Mouse (Mus musculus): ENCODE data around the gene Bbs9. TPM values are rescaled to one million over a fixed set of nuclear protein-coding genes. Genes with fewer than 3 reads are reported as not detected.
"Not testable (repeated sequence)": the region's sequence is repeated elsewhere in the genome, so short reads cannot be mapped to it uniquely, and the experiment has no call there.

The Bbs9 gene
- 10 to 100 TPM; 24.8 to 28.7 (median 27.8) TPM for total RNA-seq (2022)

DNA sequence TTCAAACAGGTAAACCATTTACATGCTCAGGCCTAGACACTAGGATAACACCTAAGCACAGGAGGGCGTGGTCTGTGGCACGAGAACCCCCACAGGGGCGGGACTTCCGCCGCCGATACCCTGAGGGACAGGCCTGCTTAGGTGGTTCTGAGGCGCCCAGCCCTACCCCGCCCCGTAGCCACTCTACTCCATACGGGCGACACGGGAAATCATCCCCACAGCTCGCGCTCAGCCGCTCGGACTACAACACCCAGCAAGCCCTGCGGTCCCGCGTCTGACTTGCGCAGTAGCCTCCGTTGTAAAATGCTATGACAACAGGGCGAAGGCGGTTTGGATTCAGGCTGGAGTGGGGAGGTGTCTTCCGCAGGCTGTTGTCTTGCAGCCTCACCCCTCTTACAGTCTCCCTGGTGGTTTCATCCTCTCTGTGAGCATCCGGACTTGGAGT lies at the start of gene Bbs9:
Gene Bbs9, plus strand, starts transcription at position 292 of the 445 bp plus-strand sequence.
- peak; percentile 94 to 96 for DNase-seq (ENCODE audit: low spot score in 2 of 2)

DNA sequence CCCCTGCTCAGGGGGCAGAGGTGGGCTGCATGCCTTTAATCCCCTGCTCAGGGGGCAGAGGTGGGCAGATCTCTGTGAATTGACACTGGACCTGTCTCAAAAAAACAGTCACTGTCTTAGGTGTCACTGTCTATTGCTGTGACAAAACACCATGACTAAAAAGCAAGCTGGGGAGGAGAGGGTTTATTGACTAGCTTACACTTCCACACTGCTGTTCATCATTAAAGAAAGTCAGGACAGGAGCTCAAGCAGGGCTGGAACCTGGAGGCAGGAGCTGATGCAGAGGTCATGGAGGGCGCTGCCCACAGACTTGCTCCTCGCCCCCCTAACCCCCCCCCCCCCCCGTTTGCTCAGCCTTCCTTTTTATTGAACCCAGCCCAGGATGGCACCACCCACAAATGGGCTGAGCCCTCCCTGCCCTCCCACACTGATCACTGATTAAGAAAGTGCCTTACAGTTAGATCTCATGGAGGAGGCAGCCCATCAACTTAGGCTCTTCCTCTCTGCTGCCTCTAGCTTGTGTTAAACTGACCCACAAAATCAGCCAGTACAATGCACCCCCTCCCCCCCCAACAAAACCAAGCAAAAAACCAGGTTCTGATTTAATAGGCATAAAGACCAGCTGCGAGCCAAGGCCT lies 47.4 kb upstream of the Bbs9 start:
- no peak for DNase-seq (ENCODE audit: low spot score in 2 of 2)

DNA sequence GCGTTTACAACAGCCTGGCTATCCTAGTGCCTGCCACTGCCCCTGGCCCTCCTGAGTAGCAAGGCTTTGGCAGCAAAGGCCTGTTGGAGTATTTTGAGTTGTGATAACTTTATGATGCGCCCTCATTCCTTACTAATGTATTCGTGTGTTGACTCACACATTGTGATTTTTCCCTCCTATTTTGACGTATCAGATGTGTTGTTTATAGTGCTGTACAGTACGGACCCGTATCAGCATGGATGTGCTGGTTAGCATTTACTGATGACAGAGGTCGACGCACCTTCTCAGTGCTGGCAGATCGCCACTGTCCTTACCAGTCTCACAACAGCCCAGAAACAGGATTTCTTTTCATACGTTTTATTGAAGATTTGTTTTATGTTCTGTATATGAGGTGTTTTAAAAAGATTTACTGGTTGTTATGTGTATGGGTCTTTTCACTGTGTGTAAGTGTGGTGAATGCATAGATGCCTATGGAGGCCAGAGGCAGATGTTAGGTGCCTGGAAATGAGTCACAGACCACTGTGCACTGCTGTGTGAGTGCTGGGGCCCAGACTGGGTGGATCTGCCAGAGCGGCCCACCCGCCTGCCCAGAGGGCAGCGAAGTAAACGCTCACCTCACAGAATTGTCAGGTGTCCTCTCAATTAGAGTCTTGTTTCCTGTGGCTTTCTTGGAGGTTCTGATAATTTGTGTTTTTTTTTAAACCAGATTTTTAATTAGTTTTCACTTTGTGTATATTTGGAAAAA lies 46.7 kb upstream of the Bbs9 start:
- no peak for DNase-seq (ENCODE audit: low spot score in 2 of 2)

DNA sequence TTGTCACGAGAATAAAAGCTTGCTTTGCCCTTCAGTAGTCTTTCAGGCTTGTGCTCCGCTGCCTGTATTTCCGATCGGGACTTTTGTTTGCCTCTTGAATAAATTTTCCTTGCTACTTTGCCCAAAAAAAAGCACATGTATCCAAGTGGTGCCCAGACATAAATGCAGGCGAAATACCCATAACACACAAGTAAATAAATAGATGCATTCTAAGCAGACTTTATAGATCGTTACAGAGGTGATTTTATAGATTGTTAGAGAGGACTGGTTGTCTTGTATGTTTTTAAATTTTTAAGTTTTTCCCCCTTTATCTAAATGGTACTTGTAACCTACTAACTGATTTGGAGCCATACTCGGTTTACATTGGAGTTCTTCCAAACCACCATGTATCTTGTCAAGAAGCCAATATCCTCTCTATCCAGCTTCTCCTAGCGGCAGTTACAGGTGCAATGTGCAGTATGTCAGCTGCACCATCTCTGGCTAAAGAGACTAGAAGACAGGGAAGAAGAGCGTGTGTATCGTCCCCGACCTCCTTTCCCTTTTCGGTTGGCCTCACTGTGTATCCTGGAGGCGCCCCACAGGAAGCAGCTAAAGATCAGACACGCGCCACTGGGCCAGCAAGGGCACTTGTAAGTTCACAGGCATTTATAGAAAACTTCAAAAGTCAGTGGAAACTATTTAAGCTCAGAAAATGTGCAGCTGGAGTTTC lies 45.8 kb upstream of the Bbs9 start:
- no peak for DNase-seq (ENCODE audit: low spot score in 2 of 2)

DNA sequence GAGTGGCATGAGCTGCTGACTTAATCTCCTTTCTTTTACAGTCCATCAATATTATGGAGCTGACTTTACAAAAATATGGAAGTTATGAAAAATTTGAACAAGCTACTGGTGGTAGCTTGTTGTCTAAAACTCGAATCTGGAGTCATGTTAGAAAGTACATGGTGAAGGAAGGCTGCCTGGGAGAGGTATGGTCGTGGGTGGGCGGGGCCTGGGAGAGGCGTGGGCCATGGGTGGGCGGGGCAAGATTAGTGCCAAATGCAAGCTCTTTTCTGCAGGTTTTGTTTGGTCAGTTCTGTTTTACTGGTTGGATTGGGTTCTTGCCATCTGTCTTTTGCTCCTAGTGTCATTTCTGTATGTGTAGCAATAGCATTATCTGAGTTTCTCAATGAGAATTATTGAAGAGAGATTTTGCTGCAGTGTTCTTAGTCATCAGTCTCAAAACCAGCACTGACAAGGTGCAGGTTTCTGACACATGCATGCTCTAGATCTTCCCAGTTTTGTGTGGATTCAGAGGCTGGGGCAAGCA lies 45.1 kb upstream of the Bbs9 start:
- no peak for DNase-seq (ENCODE audit: low spot score in 2 of 2)

DNA sequence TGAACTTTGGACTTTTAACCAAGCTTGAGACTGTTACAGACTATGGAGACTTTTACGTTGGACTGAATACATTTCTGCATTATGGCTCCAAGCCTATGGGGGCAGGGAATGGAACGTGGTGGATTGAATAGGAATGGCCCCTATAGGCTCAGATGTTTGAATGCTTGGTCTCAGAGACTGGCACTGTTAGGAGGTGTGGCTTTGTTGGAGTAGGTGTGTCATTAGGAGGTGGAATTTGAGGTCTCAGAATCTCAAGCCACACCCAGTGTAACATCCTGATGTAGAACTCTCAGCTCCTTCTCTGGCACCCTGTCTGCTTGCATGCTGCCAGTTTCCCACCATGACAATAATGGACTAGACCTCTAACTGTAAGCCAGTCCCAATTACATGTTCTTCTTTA lies 42.3 kb upstream of the Bbs9 start:
- no peak for DNase-seq (ENCODE audit: low spot score in 2 of 2)

DNA sequence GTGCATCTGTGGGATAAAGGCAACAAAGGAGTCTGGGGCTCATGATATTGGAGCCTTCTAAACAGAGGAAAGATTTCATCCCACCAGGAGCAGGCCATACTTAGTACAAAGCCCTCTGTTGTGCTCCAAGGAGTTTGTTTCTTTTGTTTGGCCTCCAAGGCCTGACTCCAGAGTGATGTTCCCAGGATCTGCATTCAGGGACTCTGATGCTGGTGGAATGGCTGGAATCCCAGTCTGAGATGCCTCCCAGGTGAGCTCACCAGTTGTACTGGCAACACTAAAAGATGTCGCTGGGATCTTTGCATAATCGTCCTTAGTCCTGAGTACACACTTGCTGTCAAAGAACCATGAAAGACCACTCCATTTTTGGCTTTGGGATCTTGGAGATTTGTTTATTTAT lies 41.4 kb upstream of the Bbs9 start:
- DNase-seq (ENCODE audit: low spot score in 2 of 2): no peak

DNA sequence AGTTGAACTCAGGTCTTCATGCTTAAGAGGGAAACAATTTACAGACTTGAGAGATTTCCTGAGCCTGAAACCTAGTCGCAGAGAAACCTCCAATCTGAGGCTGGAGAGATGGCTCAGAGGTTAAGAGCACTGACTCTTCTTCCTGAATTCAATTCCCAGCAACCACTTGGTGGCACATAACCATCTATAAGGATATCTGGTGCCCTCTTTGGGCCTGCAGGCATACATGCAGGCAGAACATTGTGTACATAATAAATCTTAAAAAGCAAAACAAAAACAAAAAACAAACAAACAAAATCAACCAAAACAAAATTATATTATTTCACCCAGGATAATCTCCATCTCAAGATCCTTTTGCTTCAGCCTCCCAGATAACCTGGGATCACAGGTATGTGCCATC lies 36.7 kb upstream of the Bbs9 start:
- DNase-seq (ENCODE audit: low spot score in 2 of 2): no peak

DNA sequence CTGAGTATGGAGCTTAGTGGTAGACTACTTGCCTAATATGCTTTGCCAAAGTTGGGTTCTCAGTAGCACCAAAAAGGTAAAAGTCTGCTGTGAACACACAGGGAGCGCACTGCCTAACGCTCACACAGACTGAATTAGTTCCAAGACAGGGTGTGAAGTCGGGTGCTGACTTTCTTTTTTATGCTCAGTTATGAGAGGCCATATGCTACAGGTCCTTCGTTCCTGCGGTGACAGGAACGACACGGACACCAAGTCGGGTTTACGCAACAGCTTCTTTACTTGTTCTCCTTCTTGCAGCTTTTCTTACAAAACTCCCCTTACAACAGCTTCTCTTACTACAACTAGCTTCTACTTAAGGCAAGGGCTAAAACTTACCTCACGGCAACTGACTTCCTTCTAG lies 32.4 kb upstream of the Bbs9 start:
- no peak for DNase-seq (ENCODE audit: low spot score in 2 of 2)

DNA sequence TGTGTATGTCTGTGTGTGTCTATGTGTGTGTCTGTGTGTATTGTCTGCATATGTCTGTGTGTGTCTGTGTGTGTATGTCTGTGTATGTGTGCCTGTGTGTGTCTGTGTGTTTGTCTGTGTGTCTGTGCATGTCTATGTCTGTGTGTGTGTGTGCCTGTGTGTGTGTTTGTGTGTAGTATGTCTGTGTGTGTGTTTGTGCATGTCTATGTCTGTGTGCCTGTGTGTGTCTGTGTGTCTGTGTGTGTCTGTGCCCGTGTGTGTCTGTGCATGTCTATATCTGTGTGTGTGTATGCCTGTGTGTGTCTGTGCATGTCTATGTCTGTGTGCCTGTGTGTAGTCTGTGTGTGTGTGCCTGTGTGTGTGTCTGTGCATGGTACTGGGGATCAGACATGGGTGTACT lies 30.4 kb upstream of the Bbs9 start:
- no peak for DNase-seq (ENCODE audit: low spot score in 2 of 2)

DNA sequence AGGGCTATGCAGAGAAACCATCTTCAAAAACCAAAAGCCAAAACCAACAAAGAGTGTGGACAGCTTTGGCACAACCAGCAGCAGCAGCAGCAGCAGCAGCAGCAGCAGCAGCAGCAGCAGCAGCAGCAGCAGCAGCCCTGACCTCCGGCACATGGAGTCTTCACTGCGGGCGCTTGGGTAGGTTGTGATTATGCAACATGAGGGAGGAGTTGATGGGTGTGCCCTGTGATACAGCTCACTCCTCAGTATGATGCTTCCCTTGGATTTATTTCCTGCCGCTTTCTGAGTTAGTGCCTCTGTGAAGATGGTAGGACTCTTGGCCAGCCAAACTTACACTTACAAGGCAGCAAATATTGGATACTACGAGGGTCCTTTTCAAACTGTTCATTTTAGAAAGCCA lies 28.3 kb upstream of the Bbs9 start:
- no peak for DNase-seq (ENCODE audit: low spot score in 2 of 2)

DNA sequence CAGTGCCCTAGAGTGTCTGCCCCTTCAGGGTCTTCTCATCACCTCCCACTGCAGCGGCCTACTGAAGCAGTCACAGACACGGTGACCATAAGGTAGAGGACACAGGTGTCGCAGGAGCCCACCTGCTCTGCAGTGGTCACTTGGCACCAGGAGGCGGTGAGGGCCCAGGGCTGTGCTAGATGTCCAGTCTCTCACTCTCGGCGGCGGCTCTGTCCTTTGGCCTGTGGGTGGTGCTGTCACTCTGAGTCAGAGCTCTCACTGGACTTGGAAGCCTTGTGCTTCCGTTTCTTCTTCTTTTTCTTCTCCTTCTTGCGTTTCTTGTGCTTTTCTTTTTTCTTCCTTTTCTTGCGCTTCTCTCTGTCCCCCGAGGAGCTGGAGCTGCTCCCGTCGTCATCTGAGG lies 27.1 kb upstream of the Bbs9 start:
- no peak for DNase-seq (ENCODE audit: low spot score in 2 of 2)

DNA sequence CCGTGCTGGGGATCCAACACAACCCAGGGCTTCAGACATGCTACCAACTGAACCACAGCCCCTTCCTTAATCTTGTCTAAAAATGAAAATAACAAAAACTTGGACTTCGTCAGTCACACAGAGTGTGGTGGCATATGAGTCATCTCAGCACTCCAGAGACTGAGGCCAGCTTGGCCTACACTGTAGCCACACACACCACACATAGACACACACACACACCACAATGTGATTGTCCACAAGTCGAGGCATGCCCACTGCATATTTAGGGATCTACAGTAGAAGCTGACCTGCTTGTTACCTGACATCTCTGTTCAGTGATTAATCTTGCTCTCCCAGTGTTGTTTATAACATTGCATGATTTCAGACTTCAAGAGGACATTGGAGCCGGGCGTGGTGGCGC lies 26.3 kb upstream of the Bbs9 start:
- DNase-seq (ENCODE audit: low spot score in 2 of 2): no peak

DNA sequence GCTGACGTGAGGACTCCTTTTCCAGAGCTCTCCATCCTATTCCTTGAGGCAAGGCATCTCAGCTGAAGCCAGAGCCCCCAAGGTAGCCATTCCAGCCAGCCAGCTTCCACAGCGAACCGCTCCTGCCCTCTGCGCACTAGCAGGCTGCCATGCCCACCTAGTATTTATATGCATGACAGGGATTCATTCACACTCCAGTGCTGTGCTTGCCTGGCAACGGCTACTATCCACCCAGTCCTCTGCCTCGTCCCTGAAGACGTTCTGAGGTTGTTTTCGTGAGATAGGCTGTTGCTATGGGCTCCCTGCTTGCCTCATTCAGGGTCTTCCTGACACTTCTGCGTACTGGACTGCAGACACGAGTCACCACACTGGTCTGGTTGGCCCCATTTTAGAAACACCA lies 22.8 kb upstream of the Bbs9 start:
- no peak for DNase-seq (ENCODE audit: low spot score in 2 of 2)

DNA sequence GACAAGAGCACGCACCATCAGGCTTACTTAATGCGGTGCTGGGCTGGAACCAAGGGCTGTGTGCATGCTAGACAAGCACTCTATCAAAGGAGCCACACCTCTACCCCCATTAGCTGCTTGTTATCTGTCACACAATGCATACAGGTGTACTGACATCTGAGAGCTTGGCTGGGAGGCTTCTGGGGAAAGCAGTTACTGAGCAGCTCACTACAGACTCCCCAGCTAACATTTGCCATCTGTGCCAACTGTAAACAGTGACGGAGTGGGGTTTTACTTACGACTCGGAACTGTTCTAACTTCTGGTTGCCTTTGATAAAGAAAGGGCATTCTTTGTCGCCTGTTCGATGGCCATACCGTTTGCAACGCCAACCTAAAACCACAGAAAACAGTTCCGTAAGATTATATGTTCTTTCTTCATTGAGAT lies 22.0 kb upstream of the Bbs9 start:
- DNase-seq (ENCODE audit: low spot score in 2 of 2): no peak

DNA sequence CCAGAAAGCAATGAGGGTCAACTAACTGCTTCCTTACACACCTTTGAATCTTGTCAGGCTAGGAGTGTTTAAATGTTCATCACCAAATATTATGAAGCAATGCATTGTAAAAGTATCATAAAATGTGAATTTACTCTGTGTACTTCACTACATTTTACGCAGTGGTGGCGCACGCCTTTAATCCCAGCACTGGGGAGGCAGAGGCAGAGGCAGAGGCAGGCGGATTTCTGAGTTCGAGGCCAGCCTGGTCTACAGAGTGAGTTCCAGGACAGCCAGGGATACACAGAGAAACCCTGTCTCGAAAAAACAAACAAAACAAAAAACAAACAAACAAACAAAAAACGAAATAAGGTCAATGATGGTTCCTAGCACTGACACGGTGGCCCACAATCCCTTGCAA lies 21.5 kb upstream of the Bbs9 start, which contains the start of gene Gm17545:
Gene Gm17545, plus strand, starts transcription at position 301 of the 400 bp plus-strand sequence.
- DNase-seq (ENCODE audit: low spot score in 2 of 2): not testable (repeated sequence)

DNA sequence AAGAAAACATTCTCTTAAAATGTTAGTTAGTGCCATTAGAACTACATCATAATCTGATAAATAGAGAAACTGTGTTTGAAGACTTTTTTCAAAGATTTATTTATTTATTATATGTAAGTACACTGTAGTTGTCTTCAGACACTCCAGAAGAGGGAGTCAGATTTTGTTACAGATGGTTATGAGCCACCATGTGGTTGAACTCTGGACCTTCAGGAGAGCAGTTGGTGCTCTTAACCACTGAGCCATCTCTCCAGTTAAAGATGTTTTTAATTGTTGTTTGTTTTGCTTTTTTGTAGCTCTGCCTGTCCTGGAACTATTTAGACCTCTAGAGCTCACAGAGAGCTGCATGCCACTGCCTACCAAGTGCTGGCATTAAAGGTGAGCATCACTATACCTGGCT lies 20.5 kb upstream of the Bbs9 start:
- DNase-seq (ENCODE audit: low spot score in 2 of 2): no peak

DNA sequence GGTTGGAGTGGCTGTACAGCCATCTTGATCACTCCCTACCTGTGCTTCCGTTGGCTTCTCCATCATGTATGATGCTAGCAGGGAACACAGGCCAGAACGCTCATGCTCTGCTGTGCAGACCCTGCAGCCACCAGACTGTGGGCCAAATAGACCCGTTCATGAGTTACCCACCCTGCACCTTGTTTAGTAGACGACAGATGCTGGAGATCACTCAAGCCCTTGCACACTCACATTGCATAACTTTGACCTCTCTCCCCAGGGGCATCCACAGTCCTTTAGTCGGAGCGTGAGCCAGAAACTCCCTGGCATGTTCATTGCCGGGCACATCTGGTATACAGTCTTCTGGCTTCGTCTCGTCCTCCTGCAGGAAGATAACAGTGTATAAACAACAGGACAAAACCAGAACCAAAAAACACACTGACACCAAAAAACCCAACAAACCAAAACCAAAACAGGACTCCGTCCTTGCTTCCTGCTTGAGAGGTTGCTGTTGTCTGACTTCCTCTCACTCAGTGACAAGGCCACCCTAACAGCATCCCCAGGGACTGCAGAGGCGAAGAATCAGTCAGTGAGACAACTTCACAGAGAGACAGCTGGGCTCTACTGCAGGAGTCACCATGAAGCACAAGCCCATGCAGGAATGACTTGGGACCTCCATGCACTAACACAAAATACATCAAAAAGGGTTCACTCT lies 18.2 kb upstream of the Bbs9 start:
- DNase-seq (ENCODE audit: low spot score in 2 of 2): no peak

DNA sequence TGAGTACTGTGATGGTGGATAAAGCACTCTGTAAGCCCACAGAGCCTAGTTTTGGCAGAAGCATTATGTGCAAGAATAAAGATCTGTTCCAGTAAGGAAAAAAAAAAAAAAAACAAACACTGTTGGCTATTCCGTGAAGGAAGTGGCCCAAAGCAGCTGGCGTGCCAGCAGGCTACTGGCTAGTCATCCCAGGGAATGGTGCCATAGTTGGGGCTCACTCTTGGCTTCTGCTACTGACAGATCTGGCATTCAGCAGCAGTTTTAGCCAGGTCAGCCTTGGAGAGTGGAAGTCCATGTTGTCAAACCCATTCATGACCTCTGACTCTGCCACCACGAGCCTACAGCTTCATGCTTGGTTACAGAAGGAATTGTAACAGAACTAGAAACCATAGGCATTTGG lies 13.6 kb upstream of the Bbs9 start:
- peak; percentile 61 for DNase-seq (ENCODE audit: low spot score in 2 of 2)

DNA sequence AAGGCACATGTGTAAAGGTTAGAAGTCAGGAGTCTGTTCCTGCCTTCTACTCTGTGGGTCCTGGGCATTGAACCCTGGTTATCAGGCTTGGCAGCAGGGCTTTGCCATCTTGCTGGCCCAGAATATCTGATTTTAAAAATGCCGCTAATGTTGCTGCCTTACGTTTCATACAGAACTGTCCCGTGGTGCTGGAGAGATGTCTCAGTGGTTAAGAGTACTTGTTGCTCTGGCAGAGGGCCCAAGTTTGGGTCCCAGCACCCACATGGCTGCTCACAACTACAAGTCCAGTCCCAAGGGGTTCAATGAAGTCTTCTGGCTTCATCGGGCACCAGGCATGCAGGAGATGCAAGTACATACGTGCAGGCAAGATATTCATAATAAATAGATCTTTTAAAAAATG lies 9.3 kb upstream of the Bbs9 start:
- no peak for DNase-seq (ENCODE audit: low spot score in 2 of 2)

DNA sequence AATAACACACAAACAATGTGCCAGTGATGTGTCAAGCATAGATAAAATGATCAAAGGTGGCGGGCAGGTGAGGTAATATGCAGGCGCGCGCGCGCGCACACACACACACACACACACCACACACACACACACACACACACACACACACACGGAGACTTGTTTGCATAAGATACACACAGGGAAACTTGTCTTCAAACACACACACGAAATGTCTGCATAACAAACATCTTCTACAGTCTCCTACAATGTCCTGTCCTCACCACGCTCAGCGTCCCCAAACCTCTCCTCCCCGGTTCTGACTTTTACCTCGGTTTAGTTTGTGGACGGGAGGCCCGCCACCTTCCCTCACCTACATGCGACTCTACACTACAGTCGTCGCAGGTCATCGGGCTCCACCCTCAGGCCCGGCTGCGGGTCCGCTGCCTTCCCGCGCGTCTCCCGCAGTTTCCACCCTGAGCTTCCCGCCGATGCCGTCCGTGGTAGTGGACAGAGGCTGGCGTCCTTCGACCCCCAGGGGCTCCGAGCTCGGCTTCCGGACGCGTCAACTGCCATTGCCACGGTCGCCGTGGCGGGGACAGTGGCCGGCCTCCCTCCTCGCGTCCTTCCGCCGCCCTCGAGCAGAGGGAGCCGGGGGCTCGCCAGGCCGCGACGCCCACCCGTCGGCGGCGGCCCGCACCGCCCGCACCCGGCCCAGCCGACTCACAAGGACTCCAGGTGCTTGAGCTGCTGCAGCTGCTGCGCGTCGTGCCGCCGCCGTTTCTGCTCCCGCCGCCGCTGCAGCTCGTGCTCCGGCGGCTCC lies 7.9 kb upstream of the Bbs9 start:
- no peak for DNase-seq (ENCODE audit: low spot score in 2 of 2)

All from layer of hippocampus, adult 8-10 months (tissue).